Mouse (Mus musculus): ENCODE data around the gene Hist1h3c. TPM values are rescaled to one million over a fixed set of nuclear protein-coding genes. Genes with fewer than 3 reads are reported as not detected.
A peak's percentile ranks its signal among the peaks of the same experiment; 100 is the strongest.
"Not testable (repeated sequence)": the region's sequence is repeated elsewhere in the genome, so short reads cannot be mapped to it uniquely, and the experiment has no call there.

The Hist1h3c gene
- total RNA-seq, 2 experiments from 2014 or later = 2.5 to 3.4 TPM

DNA sequence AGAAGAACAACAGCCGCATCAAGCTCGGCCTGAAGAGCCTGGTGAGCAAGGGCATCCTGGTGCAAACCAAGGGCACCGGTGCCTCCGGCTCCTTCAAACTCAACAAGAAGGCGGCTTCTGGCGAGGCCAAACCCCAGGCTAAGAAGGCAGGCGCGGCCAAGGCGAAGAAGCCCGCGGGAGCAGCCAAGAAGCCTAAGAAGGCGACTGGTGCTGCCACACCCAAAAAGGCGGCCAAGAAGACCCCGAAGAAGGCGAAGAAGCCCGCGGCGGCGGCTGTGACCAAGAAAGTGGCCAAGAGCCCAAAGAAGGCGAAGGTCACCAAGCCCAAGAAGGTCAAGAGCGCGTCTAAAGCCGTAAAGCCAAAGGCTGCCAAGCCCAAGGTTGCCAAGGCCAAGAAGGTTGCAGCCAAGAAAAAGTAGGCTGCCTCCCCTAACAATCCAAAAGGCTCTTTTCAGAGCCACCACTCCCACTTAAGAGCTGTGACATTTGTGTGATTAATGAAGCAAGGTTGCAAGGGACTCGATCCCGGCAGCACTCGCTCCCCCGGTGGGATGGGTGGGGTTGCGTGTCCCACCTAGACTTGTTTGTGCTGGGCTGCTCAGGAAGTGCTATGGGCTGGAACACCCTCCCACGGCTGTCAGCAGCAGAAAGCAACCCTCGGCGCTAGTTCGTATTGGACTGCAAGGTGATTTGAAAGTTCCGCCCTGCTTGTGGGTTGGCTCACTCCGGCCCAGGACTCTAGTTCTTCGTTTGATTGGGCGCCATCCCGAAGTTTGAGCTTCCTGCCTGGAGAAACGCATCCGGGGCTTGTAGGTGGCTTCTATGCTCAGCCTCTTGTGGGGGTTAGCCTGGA lies 6.1 kb downstream of the Hist1h3c start:
- peak; percentile 94 to 99 for DNase-seq

DNA sequence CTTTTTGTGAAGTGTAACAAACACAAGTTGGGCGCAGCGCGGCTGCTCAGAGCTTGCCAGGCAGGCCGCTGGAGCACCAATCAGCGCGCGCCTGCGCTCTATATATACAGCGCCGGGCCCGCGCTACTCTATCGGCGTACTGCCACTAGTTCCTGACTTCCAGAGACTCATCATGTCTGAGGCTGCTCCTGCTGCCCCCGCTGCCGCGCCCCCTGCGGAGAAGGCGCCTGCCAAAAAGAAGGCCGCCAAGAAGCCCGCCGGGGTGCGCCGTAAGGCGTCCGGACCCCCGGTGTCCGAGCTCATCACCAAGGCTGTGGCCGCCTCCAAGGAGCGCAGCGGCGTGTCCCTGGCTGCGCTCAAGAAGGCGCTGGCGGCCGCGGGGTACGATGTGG lies 6.7 kb downstream of the Hist1h3c start, which contains the start of gene Hist1h1c:
Gene Hist1h1c, plus strand, starts transcription at position 132 of the 392 bp plus-strand sequence.
- DNase-seq = peak; percentile 92 to 94

GRCm38 (mm10) chr13:23738041-23738440 lies 7.4 kb downstream of the Hist1h3c start:
- no peak for DNase-seq

DNA sequence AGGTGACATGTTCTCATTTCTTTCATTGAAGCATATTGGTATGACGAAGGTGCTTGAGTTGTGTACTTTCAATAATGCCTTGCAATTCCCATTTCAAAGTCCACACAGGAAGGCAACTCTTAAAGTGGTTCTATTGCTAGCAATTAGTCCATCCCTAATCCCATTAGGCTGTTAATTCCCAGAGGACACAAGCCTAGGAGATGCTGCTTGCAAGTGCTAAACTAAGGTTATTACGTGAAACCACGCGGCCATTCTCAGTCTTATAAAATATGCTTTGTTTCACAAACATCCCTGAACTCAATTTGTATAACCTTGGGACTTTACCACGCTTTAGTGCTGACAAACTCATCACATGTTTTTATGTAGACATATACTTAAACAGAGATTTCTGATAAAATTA lies 8.3 kb downstream of the Hist1h3c start:
- no peak for DNase-seq

- peak; percentile 54 to 63 for DNase-seq
Measured at GRCm38 (mm10) chr13:23732156-23732804, 13.1 kb downstream of the Hist1h3c start.

DNA sequence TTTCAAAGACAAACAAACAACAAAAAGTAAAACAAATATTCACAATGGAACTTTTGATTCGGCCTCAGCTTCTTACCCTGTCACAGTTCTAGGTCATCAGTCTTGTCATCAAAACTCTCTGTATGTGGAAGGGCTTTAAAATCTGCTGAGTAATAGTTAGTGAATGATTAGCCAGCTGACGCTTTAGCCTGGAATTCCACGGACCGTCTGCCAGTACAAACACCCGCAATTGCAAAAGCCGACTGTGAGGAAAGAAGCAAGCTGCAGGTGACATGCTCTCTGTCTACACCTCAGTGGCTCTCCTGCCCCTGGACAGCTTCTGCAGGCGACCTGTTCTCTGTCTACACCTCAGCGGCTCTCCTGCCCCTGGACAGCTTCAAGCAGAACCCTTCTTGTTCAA lies 14.9 kb downstream of the Hist1h3c start:
- peak; percentile 61 to 63 for DNase-seq

DNA sequence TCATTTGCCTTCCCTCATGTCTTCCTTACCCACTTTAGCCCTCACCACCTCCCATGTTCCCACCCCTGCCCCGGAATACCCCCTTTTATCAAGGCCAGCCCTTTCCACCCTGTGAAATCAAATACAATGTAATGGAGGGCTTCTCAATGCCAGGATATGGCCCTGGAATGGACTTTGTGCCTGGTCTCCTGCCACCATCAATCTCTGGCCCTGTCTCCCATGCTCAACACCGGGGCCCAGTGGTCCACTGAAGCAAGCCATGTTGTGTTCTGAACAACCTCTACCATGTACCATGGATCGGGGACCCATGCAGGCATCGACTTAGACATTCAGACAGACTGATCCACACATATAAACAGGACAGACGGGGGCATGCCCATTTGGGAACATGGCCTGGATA lies 15.7 kb downstream of the Hist1h3c start:
- no peak for DNase-seq

DNA sequence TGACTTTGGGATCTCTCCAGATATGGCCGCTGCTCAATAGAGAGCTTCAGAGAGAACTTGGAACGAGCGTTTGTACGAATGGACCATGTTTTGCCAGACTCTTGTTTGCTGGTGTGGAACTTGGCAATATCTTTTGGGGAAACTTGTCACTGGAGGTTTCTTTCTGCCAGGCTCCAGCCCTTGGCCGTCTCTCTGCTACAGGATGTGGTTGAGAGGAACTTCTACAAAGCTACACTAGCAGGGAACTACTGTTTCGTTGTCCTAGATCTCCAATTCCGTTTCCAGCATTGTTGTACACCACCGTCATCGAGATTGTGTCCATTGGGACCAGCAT lies 16.2 kb downstream of the Hist1h3c start:
- peak; percentile 54 to 76 for DNase-seq

DNA sequence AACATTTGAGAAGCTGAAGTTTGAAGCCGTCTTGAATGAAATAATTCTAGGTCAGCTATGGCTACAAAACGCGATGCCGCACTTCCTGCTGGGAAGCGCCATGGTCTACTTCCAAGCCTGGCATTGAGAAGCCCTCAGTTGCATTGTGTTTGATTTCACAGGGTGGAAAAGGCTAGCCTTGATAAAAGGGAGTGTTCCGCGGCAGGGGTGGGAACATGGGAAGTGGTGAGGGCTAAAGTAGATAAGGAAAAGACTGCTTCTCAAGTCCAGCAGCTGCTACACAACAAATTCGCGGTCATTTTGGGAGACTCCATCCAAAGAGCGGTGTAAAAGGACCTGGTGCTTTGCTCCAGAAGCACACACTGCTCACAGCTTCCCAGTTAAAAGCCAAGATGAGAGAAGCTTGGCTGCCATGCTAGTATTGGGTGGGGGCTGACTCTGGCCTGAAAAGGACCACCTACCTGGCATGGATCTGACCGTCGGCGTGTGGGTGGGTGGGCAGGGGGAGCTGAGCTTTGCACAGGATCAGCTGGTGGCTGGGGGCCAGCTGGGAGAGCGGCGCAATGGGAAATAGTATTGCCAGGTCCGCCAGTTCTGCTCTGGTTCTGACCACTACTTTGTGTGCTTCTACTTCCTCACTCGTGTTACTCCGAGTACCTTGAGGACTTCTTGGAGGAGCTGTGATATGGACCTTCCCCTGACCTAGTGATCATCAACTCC lies 16.8 kb downstream of the Hist1h3c start:
- DNase-seq = no peak

DNA sequence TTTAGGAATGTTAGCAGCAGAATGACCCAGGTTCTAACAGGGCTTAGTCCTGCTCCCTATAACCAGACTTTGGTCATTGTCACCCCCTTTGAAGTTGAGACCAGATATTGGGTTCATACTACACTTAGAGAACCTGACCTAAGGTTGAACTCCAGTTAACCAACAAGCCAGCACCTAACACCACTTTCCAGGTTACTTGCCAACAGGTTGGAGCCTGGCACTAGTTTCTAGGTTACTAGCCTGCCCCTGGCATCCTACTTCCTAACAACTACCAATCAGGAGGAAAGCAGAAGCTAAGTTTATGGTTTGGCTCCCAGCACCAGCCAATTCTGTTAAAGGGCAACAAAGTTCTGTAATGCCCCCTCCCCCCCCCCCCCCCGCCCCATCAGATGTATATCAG lies 20.2 kb downstream of the Hist1h3c start:
- DNase-seq = no peak

DNA sequence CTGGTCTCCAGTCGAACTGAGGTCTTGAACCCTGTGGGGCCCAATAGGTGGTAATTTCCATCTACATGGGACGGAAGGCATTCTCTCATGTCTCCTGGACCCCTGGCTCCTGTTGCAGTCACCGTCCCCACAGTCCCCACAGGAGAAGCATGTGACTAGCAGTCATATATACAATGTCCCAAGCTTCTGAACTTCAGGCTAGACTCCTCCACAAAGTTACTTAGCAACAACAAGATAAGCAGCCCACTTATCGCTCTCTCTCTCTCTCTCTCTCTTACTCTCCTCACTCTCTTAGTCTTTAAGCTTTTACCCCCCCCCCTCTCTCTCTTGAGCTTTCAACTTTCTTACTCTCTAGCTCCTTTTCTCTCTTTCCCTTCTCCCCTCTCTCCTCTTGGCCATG lies 21.2 kb downstream of the Hist1h3c start:
- no peak for DNase-seq

- DNase-seq = not testable (repeated sequence)
Measured at GRCm38 (mm10) chr13:23717593-23718245, 27.7 kb downstream of the Hist1h3c start.

DNA sequence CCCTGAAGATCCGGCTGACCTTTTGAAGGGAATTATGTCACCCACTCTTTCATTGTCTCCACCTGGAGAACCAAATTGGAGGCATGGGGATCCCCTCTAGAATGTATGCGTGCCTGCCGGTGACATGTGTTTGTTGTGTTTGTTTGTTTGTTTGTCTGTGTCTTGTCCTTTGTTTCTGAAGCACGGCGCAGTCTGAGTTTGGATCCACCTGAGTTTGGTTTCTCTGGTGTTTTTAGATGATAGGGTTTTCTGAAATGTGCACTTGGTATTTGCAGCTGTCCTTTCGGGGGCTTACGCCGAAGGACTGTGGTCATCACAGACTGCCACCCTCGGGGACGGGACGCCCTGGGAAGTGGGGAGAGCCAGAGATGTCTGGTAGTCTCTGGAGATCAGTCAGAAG lies 28.2 kb downstream of the Hist1h3c start:
- DNase-seq = no peak

DNA sequence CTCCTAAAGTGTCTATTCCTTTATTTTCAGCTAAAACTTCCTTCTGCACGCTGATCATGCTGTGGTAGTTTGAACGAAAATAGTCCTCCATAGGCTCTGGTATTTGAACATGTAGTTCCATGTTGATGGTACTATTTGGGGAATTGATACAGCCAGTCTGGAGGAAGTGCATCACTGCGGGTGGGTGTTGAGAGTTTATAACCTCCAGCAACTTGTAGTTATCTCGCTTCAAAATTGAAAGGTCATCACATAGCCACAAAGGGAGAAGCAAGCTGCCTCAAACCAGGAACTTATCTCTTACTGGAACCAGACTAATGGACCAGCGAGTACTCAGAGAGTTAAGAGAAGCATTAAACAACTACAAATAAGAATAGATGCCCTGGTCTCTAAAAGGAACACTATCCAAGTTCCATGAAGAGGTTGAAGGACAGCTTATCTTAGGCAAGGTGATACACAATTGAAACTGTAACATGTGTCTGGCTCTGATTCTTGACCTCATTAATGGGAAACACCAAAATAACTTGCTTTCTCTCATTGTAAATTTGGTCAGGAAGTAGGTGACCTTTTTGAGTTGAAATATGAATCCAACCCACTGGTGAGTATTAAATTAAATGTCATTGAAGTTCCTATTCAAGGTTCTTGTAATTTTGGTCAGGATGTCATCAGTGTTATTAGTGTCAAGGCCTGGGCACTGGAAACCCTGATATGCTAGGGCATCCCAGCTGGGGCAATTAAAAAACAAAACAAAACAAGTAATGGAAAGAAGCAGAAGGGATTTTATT lies 28.9 kb downstream of the Hist1h3c start:
- peak; percentile 30 to 61 for DNase-seq

- DNase-seq = peak; percentile 73 to 78
Measured at GRCm38 (mm10) chr13:23710374-23711089, 34.9 kb downstream of the Hist1h3c start, which contains the start of gene Hfe. Gene Hfe (minus strand): TSS chr13:23710854.

DNA sequence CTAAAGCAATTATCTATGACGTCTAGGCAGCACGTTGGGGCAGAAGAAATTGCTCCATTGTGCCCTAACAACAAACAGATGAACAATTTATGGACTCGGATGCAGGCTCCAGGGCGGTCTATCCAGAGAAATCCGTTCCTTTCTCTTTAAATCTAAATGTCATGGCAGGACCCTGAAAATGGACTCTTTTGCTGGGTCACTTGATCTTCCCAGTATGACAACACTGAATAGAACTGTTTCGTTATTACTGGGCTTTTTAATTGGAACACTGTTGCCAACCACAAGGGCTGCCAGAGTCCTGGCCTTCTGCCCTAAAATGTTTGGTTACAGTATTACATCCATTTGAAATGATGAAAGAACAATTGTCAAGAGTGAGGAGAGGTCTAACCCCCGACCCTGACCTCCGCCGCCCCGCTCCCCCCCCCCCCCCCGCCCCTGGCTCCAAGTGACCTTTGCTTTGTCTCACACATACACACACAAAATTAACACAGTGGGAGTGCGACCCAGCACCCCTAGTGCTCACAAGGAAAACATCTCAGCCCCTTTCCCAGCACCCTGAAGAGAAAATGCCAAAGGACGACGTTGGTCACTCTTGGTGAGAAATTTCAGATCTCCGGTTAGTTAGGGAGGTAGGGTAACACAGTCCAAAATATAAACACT lies 35.6 kb downstream of the Hist1h3c start:
- peak; percentile 32 to 51 for DNase-seq

DNA sequence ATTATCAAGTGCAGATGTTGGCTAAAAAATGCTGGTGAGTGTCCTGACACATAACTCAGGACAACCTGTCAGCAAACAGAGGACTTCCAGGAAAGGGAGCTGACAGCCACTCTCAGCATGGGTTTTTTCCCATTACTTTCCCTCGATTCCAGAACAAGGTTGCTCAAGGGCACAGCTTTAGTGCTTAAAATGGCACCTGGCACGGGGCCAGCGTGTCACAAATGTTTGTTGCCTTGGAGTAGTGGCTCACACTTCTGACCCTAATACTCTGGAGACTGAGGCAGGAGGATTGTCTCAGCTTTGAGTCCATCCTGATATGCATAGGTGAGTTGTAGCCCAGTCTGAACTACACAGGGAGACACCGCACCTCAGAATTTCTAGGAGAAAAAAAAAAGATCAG lies 36.7 kb downstream of the Hist1h3c start:
- peak in 1 of 2 experiments; percentile 19 for DNase-seq

DNA sequence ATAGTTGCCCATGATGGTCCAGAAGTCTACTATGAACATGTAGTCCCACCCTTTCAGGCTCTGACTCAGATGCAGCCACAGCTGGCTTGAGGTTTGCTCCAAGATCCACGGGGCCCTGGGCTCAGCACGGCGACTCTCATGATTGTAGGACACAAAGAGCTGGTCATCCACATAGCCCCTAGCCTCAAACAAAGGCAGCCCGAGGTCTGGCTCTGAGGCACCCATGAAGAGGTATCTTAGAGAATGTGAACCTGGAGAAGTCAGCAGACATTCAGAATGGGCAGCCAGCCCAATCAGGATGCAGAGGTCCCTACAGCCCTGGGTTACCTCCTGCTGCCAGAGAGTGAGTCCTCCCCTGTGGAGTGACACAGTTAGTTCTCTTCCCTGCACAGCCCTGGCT lies 37.4 kb downstream of the Hist1h3c start:
- DNase-seq = no peak

GRCm38 (mm10) chr13:23706771-23707170 lies 38.6 kb downstream of the Hist1h3c start:
- peak in 1 of 2 experiments; percentile 2 for DNase-seq

GRCm38 (mm10) chr13:23705751-23706356 lies 39.5 kb downstream of the Hist1h3c start:
- DNase-seq = peak in 1 of 2 experiments; percentile 39
